Mouse (Mus musculus): Measurements from ENCODE around the gene Zfp281. TPM values are rescaled to one million over a fixed set of nuclear protein-coding genes. Genes with fewer than 3 reads are reported as not detected.

Gene Zfp281
- total and polyA plus RNA-seq, 2 experiments: 1.8 to 19.5 TPM

DNA sequence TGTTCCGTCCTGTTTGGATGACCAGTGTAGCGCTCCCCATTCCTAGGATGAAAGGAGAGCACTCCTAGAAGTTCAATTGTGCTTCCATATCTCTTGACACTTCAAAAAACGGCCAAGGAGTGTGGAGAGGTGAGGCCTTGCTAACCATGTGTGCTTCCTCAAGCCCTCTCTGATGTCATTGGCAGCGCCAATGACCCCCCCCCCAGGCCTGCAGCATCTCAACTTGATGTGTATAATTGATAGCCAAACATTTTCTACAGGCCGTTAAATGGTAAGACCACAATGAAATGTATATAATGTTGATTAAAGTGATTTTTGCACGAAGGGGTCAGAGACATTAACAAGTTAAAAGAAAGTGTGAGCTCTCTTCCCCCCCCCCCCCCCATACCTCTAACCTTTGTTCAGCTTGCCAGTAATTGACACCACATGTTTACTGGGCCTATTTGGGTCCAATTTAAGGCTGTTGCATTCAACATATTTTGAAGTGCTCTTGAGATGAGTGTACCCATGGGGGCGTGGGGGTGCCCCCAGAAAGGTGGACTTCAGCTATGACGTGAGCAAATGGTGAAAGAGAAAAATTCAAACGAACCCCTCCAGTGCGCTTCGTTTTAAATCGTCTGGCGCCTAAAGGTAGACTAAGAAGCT lies 36.8 kb upstream of the Zfp281 start:
- no peak for DNase-seq (ENCODE audit: extremely low read depth, low read depth, low spot score)
- H3K36me3 ChIP-seq (ENCODE audit: control insufficient read depth, insufficient read depth, low read length): no peaks in the 10 kb centered on the region
- 89% methylated on average over 13 of the region's 13 CpGs for WGBS
- TF ChIP-seq POLR2A (IDR thresholded peaks at IDR 0.05; ENCODE audit: extremely low read depth, insufficient read depth, low read length): no peak
- no peak for TF ChIP-seq CTCF (IDR thresholded peaks at IDR 0.05; ENCODE audit: low read depth, low read length)
- no peak overlapping the region for H3K9ac ChIP-seq (ENCODE audit: low read depth, low read length)
- no peaks in the 10 kb centered on the region for H3K4me1 ChIP-seq (ENCODE audit: control insufficient read depth, insufficient read depth, low read length)
- H3K27ac ChIP-seq (replicated peaks; ENCODE audit: insufficient read depth, low read depth, low read length): no peak overlapping the region
- H3K27me3 ChIP-seq (ENCODE audit: control insufficient read depth, insufficient read depth, low read length): no peaks in the 10 kb centered on the region
- H3K79me2 ChIP-seq (ENCODE audit: control insufficient read depth, insufficient read depth, low read length): no peaks in the 10 kb centered on the region
- H3K4me3 ChIP-seq (ENCODE audit: insufficient read depth, low read depth, low read length): no peak overlapping the region

DNA sequence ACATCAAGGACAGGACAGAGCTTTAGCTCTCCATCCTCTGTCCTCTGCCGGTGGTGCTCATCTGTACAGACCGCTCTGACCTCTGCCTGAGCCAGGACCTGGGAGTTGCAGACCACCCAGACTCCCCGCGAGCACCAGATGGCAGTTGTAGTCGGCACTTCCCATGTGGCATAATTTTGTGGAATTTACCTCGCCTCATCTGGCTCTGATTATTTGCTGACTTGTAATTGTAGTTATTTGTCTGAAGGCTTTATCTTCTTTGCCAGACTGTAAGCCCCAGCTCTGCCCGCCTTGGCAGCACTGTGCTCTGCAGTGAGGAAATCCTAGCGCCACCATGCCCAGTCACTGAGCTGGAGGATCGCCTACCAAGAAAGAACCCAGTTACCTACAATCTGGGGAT lies 35.8 kb upstream of the Zfp281 start:
- WGBS: 31% methylated on average over 9 of the region's 9 CpGs
- no peak overlapping the region for H3K27ac ChIP-seq (replicated peaks; ENCODE audit: insufficient read depth, low read depth, low read length)
- H3K36me3 ChIP-seq (ENCODE audit: control insufficient read depth, insufficient read depth, low read length): no peaks in the 10 kb centered on the region
- no peaks in the 10 kb centered on the region for H3K27me3 ChIP-seq (ENCODE audit: control insufficient read depth, insufficient read depth, low read length)
- no peak overlapping the region for H3K9ac ChIP-seq (ENCODE audit: low read depth, low read length)
- H3K79me2 ChIP-seq (ENCODE audit: control insufficient read depth, insufficient read depth, low read length): no peaks in the 10 kb centered on the region
- H3K4me3 ChIP-seq (ENCODE audit: insufficient read depth, low read depth, low read length): no peak overlapping the region
- no peak for TF ChIP-seq CTCF (IDR thresholded peaks at IDR 0.05; ENCODE audit: low read depth, low read length)
- TF ChIP-seq POLR2A (IDR thresholded peaks at IDR 0.05; ENCODE audit: extremely low read depth, insufficient read depth, low read length): no peak
- no peak for DNase-seq (ENCODE audit: extremely low read depth, low read depth, low spot score)
- no peaks in the 10 kb centered on the region for H3K4me1 ChIP-seq (ENCODE audit: control insufficient read depth, insufficient read depth, low read length)

DNA sequence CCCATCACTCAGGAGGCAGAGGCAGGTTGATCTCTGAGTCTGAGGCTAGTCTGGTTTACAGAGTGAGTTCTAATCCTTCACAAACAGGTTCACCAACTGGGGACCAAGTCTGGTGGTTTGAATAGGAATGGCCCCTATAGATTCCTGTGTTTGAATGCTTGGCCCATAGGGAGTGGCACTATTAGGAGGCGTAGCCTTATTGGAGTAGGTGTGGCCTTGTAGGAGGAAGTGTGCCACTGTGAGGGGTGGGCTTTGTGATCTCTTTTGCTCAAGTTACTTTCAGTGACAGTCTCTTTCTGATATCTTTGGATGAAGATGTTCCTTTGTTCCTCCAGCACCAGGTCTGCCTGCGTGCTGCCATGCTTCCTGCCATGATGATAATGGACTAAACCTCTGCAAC lies 32.0 kb upstream of the Zfp281 start:
- Histone ChIP-seq H3K4me1 (ENCODE audit: control insufficient read depth, insufficient read depth, low read length) (no peaks in the 10 kb centered on the region), H3K36me3 (ENCODE audit: control insufficient read depth, insufficient read depth, low read length) (no peaks in the 10 kb centered on the region), H3K9ac (ENCODE audit: low read depth, low read length) (no peak overlapping the region), H3K27me3 (ENCODE audit: control insufficient read depth, insufficient read depth, low read length) (no peaks in the 10 kb centered on the region), H3K27ac (replicated peaks; ENCODE audit: insufficient read depth, low read depth, low read length) (no peak overlapping the region), H3K79me2 (ENCODE audit: control insufficient read depth, insufficient read depth, low read length) (no peaks in the 10 kb centered on the region), H3K4me3 (ENCODE audit: insufficient read depth, low read depth, low read length) (no peak overlapping the region)
- 99% methylated on average over 2 of the region's 2 CpGs for WGBS
- no peak for DNase-seq (ENCODE audit: extremely low read depth, low read depth, low spot score)
- TF ChIP-seq POLR2A (IDR thresholded peaks at IDR 0.05; ENCODE audit: extremely low read depth, insufficient read depth, low read length): no peak
- TF ChIP-seq CTCF (IDR thresholded peaks at IDR 0.05; ENCODE audit: low read depth, low read length): no peak

DNA sequence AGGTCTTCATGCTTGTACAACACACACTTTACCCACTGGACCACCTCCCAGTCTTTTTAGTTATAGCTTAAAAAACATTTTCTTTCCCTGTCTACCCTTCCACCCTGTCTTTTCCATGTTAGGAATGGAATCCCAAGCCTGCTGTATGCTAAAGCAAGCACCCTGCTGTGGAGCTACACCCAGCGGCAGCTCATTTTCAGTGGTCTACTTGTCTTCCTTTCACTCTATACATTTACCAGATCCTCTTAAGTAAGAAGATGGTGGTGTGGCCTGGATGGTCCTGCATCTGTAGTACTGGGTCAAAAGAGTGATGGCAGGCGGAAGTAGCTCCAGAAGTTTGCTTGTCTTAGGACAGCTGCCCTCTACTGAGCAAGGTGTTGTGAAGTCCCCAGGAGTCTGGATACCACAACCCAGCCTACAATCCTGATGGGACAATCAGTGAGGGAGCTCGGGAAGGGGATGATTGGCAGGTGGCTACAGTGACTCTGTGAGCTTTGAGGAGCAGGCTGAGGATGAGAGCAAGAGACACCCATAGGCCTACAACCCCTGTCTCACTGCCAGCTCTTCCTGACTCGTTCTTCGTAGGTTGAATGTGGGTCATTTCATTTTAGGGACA lies 30.4 kb upstream of the Zfp281 start:
- Histone ChIP-seq H3K27me3 (ENCODE audit: control insufficient read depth, insufficient read depth, low read length) (no peaks in the 10 kb centered on the region), H3K9ac (ENCODE audit: low read depth, low read length) (no peak overlapping the region), H3K79me2 (ENCODE audit: control insufficient read depth, insufficient read depth, low read length) (no peaks in the 10 kb centered on the region), H3K36me3 (ENCODE audit: control insufficient read depth, insufficient read depth, low read length) (no peaks in the 10 kb centered on the region), H3K4me1 (ENCODE audit: control insufficient read depth, insufficient read depth, low read length) (no peaks in the 10 kb centered on the region), H3K4me3 (ENCODE audit: insufficient read depth, low read depth, low read length) (no peak overlapping the region), H3K27ac (replicated peaks; ENCODE audit: insufficient read depth, low read depth, low read length) (no peak overlapping the region)
- TF ChIP-seq CTCF (IDR thresholded peaks at IDR 0.05; ENCODE audit: low read depth, low read length): no peak
- TF ChIP-seq POLR2A (IDR thresholded peaks at IDR 0.05; ENCODE audit: extremely low read depth, insufficient read depth, low read length): no peak
- 93% methylated on average over 5 of the region's 5 CpGs for WGBS
- DNase-seq (ENCODE audit: extremely low read depth, low read depth, low spot score): no peak

DNA sequence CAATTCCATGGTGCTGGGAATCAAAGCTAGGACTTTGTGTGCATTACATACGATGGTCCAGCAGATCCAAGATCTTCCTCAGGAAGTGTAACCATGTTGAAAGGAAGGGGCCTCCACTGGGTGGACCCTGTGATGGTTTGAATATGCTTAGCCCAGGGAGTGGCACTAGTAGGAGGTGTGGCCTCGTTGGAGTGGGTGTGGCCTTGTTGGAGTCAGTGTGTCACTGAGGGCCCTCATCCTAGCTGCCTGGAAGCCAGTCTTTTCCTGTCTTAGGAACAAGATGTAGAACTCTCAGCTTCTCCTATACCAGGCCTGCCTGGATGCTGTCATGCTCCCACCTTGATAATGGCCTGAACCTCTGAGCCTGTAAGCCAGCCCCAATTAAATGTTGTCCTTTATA lies 27.9 kb upstream of the Zfp281 start:
- no peak for TF ChIP-seq CTCF (IDR thresholded peaks at IDR 0.05; ENCODE audit: low read depth, low read length)
- TF ChIP-seq POLR2A (IDR thresholded peaks at IDR 0.05; ENCODE audit: extremely low read depth, insufficient read depth, low read length): no peak
- no peak for DNase-seq (ENCODE audit: extremely low read depth, low read depth, low spot score)
- Histone ChIP-seq H3K27me3 (ENCODE audit: control insufficient read depth, insufficient read depth, low read length) (no peaks in the 10 kb centered on the region), H3K79me2 (ENCODE audit: control insufficient read depth, insufficient read depth, low read length) (no peaks in the 10 kb centered on the region), H3K36me3 (ENCODE audit: control insufficient read depth, insufficient read depth, low read length) (no peaks in the 10 kb centered on the region), H3K27ac (replicated peaks; ENCODE audit: insufficient read depth, low read depth, low read length) (no peak overlapping the region), H3K9ac (ENCODE audit: low read depth, low read length) (no peak overlapping the region), H3K4me3 (ENCODE audit: insufficient read depth, low read depth, low read length) (no peak overlapping the region), H3K4me1 (ENCODE audit: control insufficient read depth, insufficient read depth, low read length) (no peaks in the 10 kb centered on the region)
- WGBS: 58% methylated on average over 2 of the region's 2 CpGs

DNA sequence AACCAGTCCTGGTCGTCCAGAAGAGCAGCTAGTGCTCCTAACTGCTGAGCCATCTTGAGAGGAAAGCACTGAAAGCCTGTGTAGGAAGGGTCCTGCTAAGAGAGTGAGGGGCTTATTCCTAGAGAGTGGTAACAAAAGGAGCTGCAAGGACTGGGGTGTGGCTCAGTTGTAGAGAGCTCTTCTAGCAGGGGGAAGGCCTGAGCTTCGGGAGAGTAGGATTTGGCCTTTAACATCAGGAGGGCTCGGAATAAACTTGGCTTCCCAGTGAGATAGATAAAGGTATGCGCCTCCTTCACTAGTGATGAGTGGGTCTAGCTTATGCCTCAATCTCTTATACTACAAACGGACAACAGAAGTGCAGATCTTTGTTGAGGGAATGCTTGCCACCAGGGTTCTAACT lies 26.4 kb upstream of the Zfp281 start:
- peaks cover 2% of the 10 kb centered on the region; the same call in 1 of the 2 replicates for H3K4me1 ChIP-seq (ENCODE audit: control insufficient read depth, insufficient read depth, low read length)
- no peak for TF ChIP-seq POLR2A (IDR thresholded peaks at IDR 0.05; ENCODE audit: extremely low read depth, insufficient read depth, low read length)
- WGBS: 91% methylated on average over 5 of the region's 5 CpGs
- no peaks in the 10 kb centered on the region for H3K79me2 ChIP-seq (ENCODE audit: control insufficient read depth, insufficient read depth, low read length)
- no peaks in the 10 kb centered on the region for H3K27me3 ChIP-seq (ENCODE audit: control insufficient read depth, insufficient read depth, low read length)
- no peak overlapping the region for H3K9ac ChIP-seq (ENCODE audit: low read depth, low read length)
- no peak overlapping the region for H3K27ac ChIP-seq (replicated peaks; ENCODE audit: insufficient read depth, low read depth, low read length)
- no peaks in the 10 kb centered on the region for H3K36me3 ChIP-seq (ENCODE audit: control insufficient read depth, insufficient read depth, low read length)
- no peak overlapping the region for H3K4me3 ChIP-seq (ENCODE audit: insufficient read depth, low read depth, low read length)
- no peak for DNase-seq (ENCODE audit: extremely low read depth, low read depth, low spot score)
